In the genomic region with DNA sequence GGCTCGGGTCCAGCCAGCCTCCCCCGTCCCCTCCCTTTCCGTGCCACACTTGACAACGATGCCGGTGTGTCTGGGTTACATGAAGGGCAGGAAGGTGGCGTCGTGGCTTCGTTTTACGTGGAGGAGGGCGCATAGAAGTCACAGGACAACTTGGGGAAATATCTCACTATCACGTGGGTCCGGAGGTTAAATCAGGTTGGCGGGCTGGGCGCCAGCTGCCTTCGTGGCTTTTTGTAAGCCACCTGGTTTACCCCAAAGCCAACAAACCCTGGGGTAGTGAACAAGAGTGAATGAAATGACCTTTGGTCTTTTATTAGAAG, we compare ENCODE assay signal across 8 mouse cellular contexts. TPM values are rescaled to one million over a fixed set of nuclear protein-coding genes. Genes with fewer than 3 reads are reported as not detected.
A peak's percentile ranks its signal among the peaks of the same experiment; 100 is the strongest.
DNase-seq lines count a peak whose midpoint lies in the region; ATAC-seq lines count a peak whose summit lies in the region.

No protein-coding gene starts in this region.

- no peak for ATAC-seq in erythroblast, adult 5-6 weeks (replicated peaks; ENCODE audit: low FRiP score, poor library complexity, severe bottlenecking)
- ATAC-seq in midbrain, embryonic 12.5 days (ENCODE audit: low FRiP score, low read depth) = no peak

- intact Hi-C loops in heart, postnatal 10 days (cut with DNase I) = loop anchor here (5.0 kb wide), 1 partner anchor 46 kb away; no protein-coding TSS in a partner anchor

- 0 out of 2 replicates have a peak overlapping the region, but pooled peaks have one; percentile 22 for H3K27ac ChIP-seq in midbrain, embryonic 12.5 days (replicated peaks)

- peak overlapping the region; percentile 98 for H3K4me2 ChIP-seq in midbrain, embryonic 12.5 days (replicated peaks)

- H3K4me1 ChIP-seq in erythroblast, embryonic 14.5 days (ENCODE audit: control insufficient read depth) = peaks cover 80% of the 10 kb centered on the region
- H3K4me1 ChIP-seq in midbrain, embryonic 12.5 days = peaks cover 39% of the 10 kb centered on the region

- no peaks in the 10 kb centered on the region for H3K9me3 ChIP-seq in erythroblast, embryonic 14.5 days (ENCODE audit: control insufficient read depth, low read length)
- H3K9me3 ChIP-seq in midbrain, embryonic 12.5 days = no peaks in the 10 kb centered on the region

- DNase-seq in adrenal gland, postnatal 10 days = peak; percentile 75
- peak; percentile 27 for DNase-seq in fibroblast of lung, adult 2 months (ENCODE audit: low read depth)
- peak; percentile 85 to 86 for DNase-seq in heart, postnatal 10 days
- DNase-seq in kidney, postnatal 4 days = peak; percentile 55 to 68
- DNase-seq in testis, postnatal 10 days (ENCODE audit: low spot score) = peak; percentile 83

- H3K9ac ChIP-seq in midbrain, embryonic 12.5 days (replicated peaks) = peak overlapping the region; percentile 61

- under 1% methylated on average over 15 of the region's 15 CpGs for WGBS in midbrain, embryonic 12.5 days

- no peaks in the 10 kb centered on the region for H3K27me3 ChIP-seq in erythroblast, embryonic 14.5 days (ENCODE audit: control insufficient read depth)
- no peaks in the 10 kb centered on the region for H3K27me3 ChIP-seq in midbrain, embryonic 12.5 days

- H3K4me3 ChIP-seq in erythroblast, embryonic 14.5 days (replicated peaks) = peak overlapping the region; percentile 67
- peak overlapping the region; percentile 87 for H3K4me3 ChIP-seq in midbrain, embryonic 12.5 days

- peaks cover 38% of the 10 kb centered on the region for H3K36me3 ChIP-seq in erythroblast, embryonic 14.5 days (ENCODE audit: control insufficient read depth)
- peaks cover 4% of the 10 kb centered on the region; the same call in 1 of the 2 replicates for H3K36me3 ChIP-seq in midbrain, embryonic 12.5 days

RNA-seq across cellular contexts. Expression of gene Ung, which starts 1.3 kb away (rescaled TPM):
- 2.7 and 3.7 TPM in 2 replicates for polyA plus RNA-seq in erythroblast, embryonic 14.5 days (2012)
- total RNA-seq in erythroblast, adult 5-6 weeks (2015; ENCODE audit: low replicate concordance) = 1.9 and 2.1 TPM in 2 replicates
- 0.68 and 4.7 TPM in 2 replicates for total RNA-seq in erythroblast, adult 5-6 weeks (2017; ENCODE audit: low replicate concordance)
- total RNA-seq in adrenal gland, postnatal 10 days (2021) = 10 to 100 TPM; 11.4 to 13.3 TPM
- 10 to 100 TPM; 22.7 to 24.1 TPM for total RNA-seq in heart, postnatal 10 days (2021)
- polyA plus RNA-seq in midbrain, embryonic 12.5 days (2016; fragmentation: Nextera tagmentation; extraction: Ambion mirVana) = 40.2 and 41.6 TPM in 2 replicates

RNA-seq across cellular contexts. Expression of gene Alkbh2, which starts 3.5 kb away (rescaled TPM):
- polyA plus RNA-seq in erythroblast, embryonic 14.5 days (2012) = 0.91 and 1.8 TPM in 2 replicates
- total RNA-seq in erythroblast, adult 5-6 weeks (2015; ENCODE audit: low replicate concordance) = not detected in 2 replicates
- total RNA-seq in erythroblast, adult 5-6 weeks (2017; ENCODE audit: low replicate concordance) = 2.5 TPM in 1 of 2 replicates, not detected in the other
- 1 to 10 TPM; 6.3 to 8.6 TPM for total RNA-seq in adrenal gland, postnatal 10 days (2021)
- 1 to 10 TPM; 2.6 to 3.0 TPM for total RNA-seq in heart, postnatal 10 days (2021)
- polyA plus RNA-seq in midbrain, embryonic 12.5 days (2016; fragmentation: Nextera tagmentation; extraction: Ambion mirVana) = 8.9 and 12.7 TPM in 2 replicates

RNA-seq across cellular contexts. Expression of gene Acacb, which starts 14.9 kb away (rescaled TPM):
- polyA plus RNA-seq in erythroblast, embryonic 14.5 days (2012) = under 0.01 and 0.01 TPM in 2 replicates
- 0.21 TPM in 1 of 2 replicates, not detected in the other for total RNA-seq in erythroblast, adult 5-6 weeks (2015; ENCODE audit: low replicate concordance)
- total RNA-seq in erythroblast, adult 5-6 weeks (2017; ENCODE audit: low replicate concordance) = 0.14 TPM in 1 of 2 replicates, not detected in the other
- total RNA-seq in adrenal gland, postnatal 10 days (2021) = 100 to 1,000 TPM; 113 to 138 TPM
- total RNA-seq in heart, postnatal 10 days (2021) = 100 to 1,000 TPM; 156 to 159 TPM
- polyA plus RNA-seq in midbrain, embryonic 12.5 days (2016; fragmentation: Nextera tagmentation; extraction: Ambion mirVana) = 2.5 and 3.1 TPM in 2 replicates

RNA-seq across cellular contexts. Expression of gene Svop, which starts 40.1 kb away (rescaled TPM):
- 0.04 TPM in 1 of 2 replicates, not detected in the other for polyA plus RNA-seq in erythroblast, embryonic 14.5 days (2012)
- not detected in 2 replicates for total RNA-seq in erythroblast, adult 5-6 weeks (2015; ENCODE audit: low replicate concordance)
- not detected in 2 replicates for total RNA-seq in erythroblast, adult 5-6 weeks (2017; ENCODE audit: low replicate concordance)
- 1 to 10 TPM; 3.1 to 4.4 TPM for total RNA-seq in adrenal gland, postnatal 10 days (2021)
- not detected for total RNA-seq in heart, postnatal 10 days (2021)
- 47.6 and 51.7 TPM in 2 replicates for polyA plus RNA-seq in midbrain, embryonic 12.5 days (2016; fragmentation: Nextera tagmentation; extraction: Ambion mirVana)

Comparison
In these comparisons a context has a peak if more than half of its experiments do, and no peak if none do; other contexts are left out.
1. DNase-seq: peak in every context shown above with its lines; median percentile 86 in heart, postnatal 10 days; 83 in testis, postnatal 10 days; 75 in adrenal gland, postnatal 10 days; 62 in kidney, postnatal 4 days; 27 in fibroblast of lung, adult 2 months.
2. RNA of gene Acacb, which starts 14.9 kb away (total RNA-seq): 156 to 159 TPM in heart, postnatal 10 days and 113 to 138 TPM in adrenal gland, postnatal 10 days; 0.14 to 0.21 TPM in erythroblast, adult 5-6 weeks; every median in the first group is over 10 times any median in the second.